Mouse (Mus musculus): Measurements from ENCODE around the gene Syt9.

- no peak for TF ChIP-seq CTCF (IDR thresholded peaks at IDR 0.05; ENCODE audit: borderline replicate concordance, extremely low read depth, insufficient read depth, insufficient read length)
- TF ChIP-seq POLR2A (IDR thresholded peaks at IDR 0.05; ENCODE audit: borderline replicate concordance, extremely low read depth, insufficient read depth, insufficient read length, poor library complexity, severe bottlenecking) = no peak
Measured at GRCm38 (mm10) chr7:107535311-107535710, 164.8 kb downstream of the Syt9 start.
